Mouse (Mus musculus): ENCODE results near the gene Hhipl1. TPM values are rescaled to one million over a fixed set of nuclear protein-coding genes. Genes with fewer than 3 reads are reported as not detected.

Hhipl1 gene
- 0.31 and 0.42 TPM in 2 replicates for polyA plus RNA-seq (2012; rRNA removed)

DNA sequence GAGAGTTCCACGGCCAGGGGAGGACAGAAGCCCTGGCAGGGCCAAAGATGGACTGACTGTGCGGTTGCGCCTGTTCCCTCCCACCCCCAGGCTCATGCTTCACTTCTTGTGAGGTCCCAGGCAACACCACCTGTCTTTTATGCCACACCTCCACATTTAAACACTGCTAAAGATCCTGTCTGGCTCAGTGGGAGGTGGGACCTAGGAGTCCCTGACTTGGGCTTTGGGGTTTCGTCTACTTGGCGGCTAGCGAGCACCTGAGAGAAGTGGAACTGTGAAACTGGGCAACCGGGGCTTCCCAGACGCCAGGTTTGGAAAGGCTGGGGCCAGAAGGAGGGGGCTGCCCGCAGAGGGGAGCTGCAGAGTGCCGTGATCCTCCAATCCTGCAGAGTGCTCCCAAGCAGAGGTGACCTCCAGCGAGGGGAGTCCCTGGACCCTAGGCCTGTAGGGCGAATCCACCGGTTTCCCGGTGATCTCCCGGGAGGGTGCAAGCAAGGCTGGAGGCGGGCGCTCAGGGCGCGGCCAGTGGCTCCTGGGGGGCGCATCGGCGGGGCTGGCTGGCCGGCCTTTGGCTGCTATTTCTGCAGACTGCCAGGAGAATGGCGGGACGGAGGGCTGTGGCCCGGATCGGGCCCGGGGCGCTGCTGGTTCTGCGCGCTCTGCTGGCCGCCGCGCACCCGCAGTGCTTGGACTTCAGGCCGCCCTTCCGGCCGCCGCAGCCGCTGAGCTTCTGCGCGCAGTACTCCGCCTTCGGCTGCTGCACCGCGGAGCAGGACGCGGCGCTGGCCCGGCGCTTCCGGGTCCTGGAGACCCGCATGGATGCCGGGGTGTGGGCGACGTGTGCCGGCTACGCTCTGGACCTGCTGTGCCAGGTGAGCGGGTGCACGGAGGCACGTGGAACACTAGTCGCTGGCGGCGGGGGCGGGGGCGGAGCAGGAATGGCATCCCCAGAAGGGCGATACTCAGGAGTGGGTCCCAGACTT, at the start of gene Hhipl1:
Gene Hhipl1 (plus strand): TSS at position 459 of the 983 bp plus-strand sequence.
- DNase-seq, result peak; percentile 39
- no peaks in the 10 kb centered on the region for H3K27me3 ChIP-seq (replicated peaks; ENCODE audit: control insufficient read depth, insufficient read depth, low read length)
- 4% methylated on average over 67 of the region's 67 CpGs for WGBS
- H3K36me3 ChIP-seq (ENCODE audit: control insufficient read depth, insufficient read depth, low read length), result no peaks in the 10 kb centered on the region
- no peaks in the 10 kb centered on the region for H3K4me1 ChIP-seq (ENCODE audit: control insufficient read depth, insufficient read depth, low read length)
- TF ChIP-seq CTCF (conservative IDR thresholded peaks at IDR 0.05; ENCODE audit: insufficient read depth, insufficient read length, low read depth, low read length) (no peak), POLR2A (IDR thresholded peaks at IDR 0.05; ENCODE audit: low read depth, low read length) (no peak)
- H3K4me3 ChIP-seq (ENCODE audit: insufficient read depth, low read depth, low read length), result peak within 1 kb of the TSS; percentile 54
- no peak within 1 kb of the TSS for H3K27ac ChIP-seq (ENCODE audit: insufficient read depth, low read depth, low read length)

DNA sequence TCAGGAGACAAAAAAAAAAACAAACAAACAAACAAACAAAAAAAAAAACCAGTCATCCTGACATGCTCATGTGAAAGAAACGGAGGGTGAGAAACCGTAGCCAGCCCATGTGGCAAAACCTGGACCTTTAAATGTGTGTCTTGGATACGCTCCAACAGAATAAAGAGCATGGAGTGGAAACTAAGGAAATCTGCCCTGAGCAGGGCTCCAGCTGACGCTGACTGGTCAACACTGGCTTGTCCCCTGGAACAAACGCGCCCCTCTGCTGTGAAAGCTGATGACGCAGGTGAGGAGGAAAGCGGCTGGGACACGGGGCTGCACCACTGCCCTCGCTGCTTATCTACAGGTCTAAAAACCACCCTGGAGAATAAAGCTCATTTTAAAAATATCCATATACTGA, 49.3 kb upstream of the Hhipl1 start:
- peak overlapping the region; percentile 26; the same call in 1 of the 2 replicates for H3K27ac ChIP-seq (ENCODE audit: insufficient read depth, low read depth, low read length)
- H3K27me3 ChIP-seq (replicated peaks; ENCODE audit: control insufficient read depth, insufficient read depth, low read length), result no peaks in the 10 kb centered on the region
- TF ChIP-seq POLR2A (IDR thresholded peaks at IDR 0.05; ENCODE audit: low read depth, low read length) (no peak), CTCF (conservative IDR thresholded peaks at IDR 0.05; ENCODE audit: insufficient read depth, insufficient read length, low read depth, low read length) (peak; percentile 32)
- 33% methylated on average over 10 of the region's 10 CpGs for WGBS
- H3K36me3 ChIP-seq (ENCODE audit: control insufficient read depth, insufficient read depth, low read length), result no peaks in the 10 kb centered on the region
- peak; percentile 74 for DNase-seq
- peaks cover 42% of the 10 kb centered on the region for H3K4me1 ChIP-seq (ENCODE audit: control insufficient read depth, insufficient read depth, low read length)
- no peak overlapping the region for H3K4me3 ChIP-seq (ENCODE audit: insufficient read depth, low read depth, low read length)

- no peak for DNase-seq
- WGBS, result 87% methylated on average over 24 of the region's 24 CpGs
- Histone ChIP-seq H3K27me3 (replicated peaks; ENCODE audit: control insufficient read depth, insufficient read depth, low read length) (no peaks in the 10 kb centered on the region), H3K4me3 (ENCODE audit: insufficient read depth, low read depth, low read length) (no peak overlapping the region), H3K36me3 (ENCODE audit: control insufficient read depth, insufficient read depth, low read length) (no peaks in the 10 kb centered on the region), H3K4me1 (ENCODE audit: control insufficient read depth, insufficient read depth, low read length) (peaks cover 34% of the 10 kb centered on the region), H3K27ac (ENCODE audit: insufficient read depth, low read depth, low read length) (no peak overlapping the region)
- no peak for TF ChIP-seq POLR2A (IDR thresholded peaks at IDR 0.05; ENCODE audit: low read depth, low read length)
- no peak for TF ChIP-seq CTCF (conservative IDR thresholded peaks at IDR 0.05; ENCODE audit: insufficient read depth, insufficient read length, low read depth, low read length)
Measured at GRCm38 (mm10) chr12:108259322-108260049, 46.6 kb upstream of the Hhipl1 start.

- TF ChIP-seq POLR2A (IDR thresholded peaks at IDR 0.05; ENCODE audit: low read depth, low read length) (no peak), CTCF (conservative IDR thresholded peaks at IDR 0.05; ENCODE audit: insufficient read depth, insufficient read length, low read depth, low read length) (no peak)
- Histone ChIP-seq H3K36me3 (ENCODE audit: control insufficient read depth, insufficient read depth, low read length) (no peaks in the 10 kb centered on the region), H3K27me3 (replicated peaks; ENCODE audit: control insufficient read depth, insufficient read depth, low read length) (no peaks in the 10 kb centered on the region), H3K27ac (ENCODE audit: insufficient read depth, low read depth, low read length) (no peak overlapping the region), H3K4me3 (ENCODE audit: insufficient read depth, low read depth, low read length) (no peak overlapping the region), H3K4me1 (ENCODE audit: control insufficient read depth, insufficient read depth, low read length) (peaks cover 31% of the 10 kb centered on the region)
- no peak for DNase-seq
- 94% methylated on average over 12 of the region's 12 CpGs for WGBS
Measured at GRCm38 (mm10) chr12:108260950-108261349, 45.1 kb upstream of the Hhipl1 start.

- no peak overlapping the region for H3K27ac ChIP-seq (ENCODE audit: insufficient read depth, low read depth, low read length)
Measured at GRCm38 (mm10) chr12:108264918-108265317, 41.2 kb upstream of the Hhipl1 start.

DNA sequence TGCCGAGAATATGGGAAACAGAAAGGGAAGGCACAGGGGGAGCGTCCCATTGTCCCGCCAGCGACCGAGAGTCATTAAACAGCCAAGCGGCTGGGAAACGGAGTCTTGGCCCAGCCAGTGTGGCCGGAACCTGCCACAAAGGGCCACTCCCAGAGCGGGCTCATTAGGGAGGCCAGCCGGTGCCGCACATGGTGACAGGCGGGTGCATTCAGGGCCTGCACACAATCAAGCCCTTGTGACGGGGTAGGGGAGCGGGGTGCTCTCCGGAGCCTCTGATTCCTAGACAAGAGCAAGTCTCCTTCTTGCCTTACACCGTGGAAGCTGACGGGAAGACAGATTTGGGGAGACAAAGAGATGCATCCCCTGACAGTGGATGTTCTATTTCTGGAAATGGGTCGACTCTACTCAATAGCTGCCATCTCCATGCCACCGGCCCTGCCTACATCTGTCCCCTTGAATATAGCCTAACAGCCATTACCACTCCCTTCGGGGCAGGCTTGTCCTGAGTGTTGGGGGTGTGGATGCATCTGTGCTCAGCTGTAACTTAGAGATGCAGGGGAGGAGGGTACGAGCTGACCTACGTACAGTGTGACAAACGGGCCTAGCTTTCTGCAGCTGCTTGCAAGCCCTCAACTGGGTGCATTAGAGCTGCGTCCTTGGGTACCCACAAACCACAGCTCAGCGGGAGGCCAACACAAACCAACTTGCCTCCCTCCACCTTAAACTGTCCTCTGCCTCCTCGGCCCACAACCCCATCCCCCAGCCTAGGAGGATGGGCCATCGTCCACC, 40.0 kb upstream of the Hhipl1 start:
- H3K27me3 ChIP-seq (replicated peaks; ENCODE audit: control insufficient read depth, insufficient read depth, low read length), result no peaks in the 10 kb centered on the region
- no peak for TF ChIP-seq CTCF (conservative IDR thresholded peaks at IDR 0.05; ENCODE audit: insufficient read depth, insufficient read length, low read depth, low read length)
- peak overlapping the region; percentile 36; the same call in 1 of the 2 replicates for H3K27ac ChIP-seq (ENCODE audit: insufficient read depth, low read depth, low read length)
- H3K4me1 ChIP-seq (ENCODE audit: control insufficient read depth, insufficient read depth, low read length), result peaks cover 35% of the 10 kb centered on the region
- WGBS, result 63% methylated on average over 27 of the region's 27 CpGs
- no peaks in the 10 kb centered on the region for H3K36me3 ChIP-seq (ENCODE audit: control insufficient read depth, insufficient read depth, low read length)
- DNase-seq, result no peak
- H3K4me3 ChIP-seq (ENCODE audit: insufficient read depth, low read depth, low read length), result no peak overlapping the region

More at GRCm38 (mm10) chr12:108264918-108265317, 41.2 kb upstream of the Hhipl1 start:
- Histone ChIP-seq H3K36me3 (ENCODE audit: control insufficient read depth, insufficient read depth, low read length) (no peaks in the 10 kb centered on the region), H3K4me3 (ENCODE audit: insufficient read depth, low read depth, low read length) (no peak overlapping the region), H3K27me3 (replicated peaks; ENCODE audit: control insufficient read depth, insufficient read depth, low read length) (no peaks in the 10 kb centered on the region), H3K4me1 (ENCODE audit: control insufficient read depth, insufficient read depth, low read length) (peaks cover 30% of the 10 kb centered on the region)
- TF ChIP-seq CTCF (conservative IDR thresholded peaks at IDR 0.05; ENCODE audit: insufficient read depth, insufficient read length, low read depth, low read length) (no peak), POLR2A (IDR thresholded peaks at IDR 0.05; ENCODE audit: low read depth, low read length) (no peak)
- no peak for DNase-seq
- WGBS, result 59% methylated on average over 7 of the region's 7 CpGs

Data from kidney, adult 2 months (tissue).